Mouse (Mus musculus): ENCODE data around the gene Frmd4a. TPM values are rescaled to one million over a fixed set of nuclear protein-coding genes. Genes with fewer than 3 reads are reported as not detected.
"Not testable (repeated sequence)": the region's sequence is repeated elsewhere in the genome, so short reads cannot be mapped to it uniquely, and the experiment has no call there.

The Frmd4a gene
- polyA plus RNA-seq, 2 experiments, result 39.6 to 47.0 TPM

DNA sequence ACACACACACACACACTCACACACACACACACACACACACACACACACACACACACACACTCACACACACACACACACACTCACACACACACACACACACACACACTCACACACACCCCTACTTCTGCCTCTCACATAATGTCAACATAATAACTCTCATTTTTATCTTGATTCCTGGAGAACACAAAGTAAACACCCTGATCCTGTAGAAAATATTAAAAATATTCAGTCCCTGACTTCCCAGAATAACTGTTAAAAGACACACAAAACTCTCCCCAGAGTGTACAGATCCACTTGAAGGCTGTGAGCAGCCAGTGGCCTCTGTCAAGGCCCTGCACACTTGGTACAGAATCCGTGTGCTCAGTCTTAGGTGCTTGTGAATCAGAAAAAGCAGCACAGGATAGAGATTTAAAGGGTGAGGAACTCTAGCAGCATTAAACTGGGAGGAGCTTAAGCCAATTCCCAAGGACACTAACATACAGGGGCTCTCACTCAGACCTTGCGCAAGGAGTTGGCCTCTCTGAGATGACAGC, 597.6 kb downstream of the Frmd4a start:
- H3K9ac ChIP-seq (ENCODE audit: low read depth, low read length, severe bottlenecking), result no peak overlapping the region
- TF ChIP-seq POLR2A (IDR thresholded peaks at IDR 0.05; ENCODE audit: borderline replicate concordance, extremely low read depth, insufficient read depth, insufficient read length), result no peak
- ATAC-seq (ENCODE audit: low FRiP score, low read depth) (no peak), DNase-seq (ENCODE audit: low spot score) (no peak)
- WGBS, result 95% methylated on average over 2 of the region's 2 CpGs
- H3K36me3 ChIP-seq (ENCODE audit: control insufficient read depth, insufficient read depth, low read length), result peaks cover 40% of the 10 kb centered on the region
- H3K4me1 ChIP-seq (ENCODE audit: control insufficient read depth, insufficient read depth, low read length), result peaks cover 7% of the 10 kb centered on the region
- H3K27me3 ChIP-seq (ENCODE audit: control insufficient read depth, insufficient read depth, low read length), result no peaks in the 10 kb centered on the region
- H3K27ac ChIP-seq (replicated peaks; ENCODE audit: low read depth, low read length), result no peak overlapping the region
- H3K9me3 ChIP-seq (ENCODE audit: control insufficient read depth, low read length), result no peaks in the 10 kb centered on the region
- no peak overlapping the region for H3K4me3 ChIP-seq (replicated peaks; ENCODE audit: low read length)
- no peak overlapping the region for H3K4me2 ChIP-seq (replicated peaks; ENCODE audit: low read depth, low read length, severe bottlenecking)

- Histone ChIP-seq H3K9ac (ENCODE audit: low read depth, low read length, severe bottlenecking) (no peak overlapping the region), H3K27ac (replicated peaks; ENCODE audit: low read depth, low read length) (no peak overlapping the region), H3K9me3 (ENCODE audit: control insufficient read depth, low read length) (no peaks in the 10 kb centered on the region), H3K4me1 (ENCODE audit: control insufficient read depth, insufficient read depth, low read length) (peaks cover 23% of the 10 kb centered on the region), H3K36me3 (ENCODE audit: control insufficient read depth, insufficient read depth, low read length) (peaks cover 21% of the 10 kb centered on the region), H3K27me3 (ENCODE audit: control insufficient read depth, insufficient read depth, low read length) (no peaks in the 10 kb centered on the region), H3K4me2 (replicated peaks; ENCODE audit: low read depth, low read length, severe bottlenecking) (no peak overlapping the region), H3K4me3 (replicated peaks; ENCODE audit: low read length) (no peak overlapping the region)
- no peak for TF ChIP-seq POLR2A (IDR thresholded peaks at IDR 0.05; ENCODE audit: borderline replicate concordance, extremely low read depth, insufficient read depth, insufficient read length)
- no peak for ATAC-seq (ENCODE audit: low FRiP score, low read depth)
- no peak for DNase-seq (ENCODE audit: low spot score)
- 84% methylated on average over 4 of the region's 4 CpGs for WGBS
Observed at GRCm38 (mm10) chr2:4616995-4617394, 599.5 kb downstream of the Frmd4a start.

DNA sequence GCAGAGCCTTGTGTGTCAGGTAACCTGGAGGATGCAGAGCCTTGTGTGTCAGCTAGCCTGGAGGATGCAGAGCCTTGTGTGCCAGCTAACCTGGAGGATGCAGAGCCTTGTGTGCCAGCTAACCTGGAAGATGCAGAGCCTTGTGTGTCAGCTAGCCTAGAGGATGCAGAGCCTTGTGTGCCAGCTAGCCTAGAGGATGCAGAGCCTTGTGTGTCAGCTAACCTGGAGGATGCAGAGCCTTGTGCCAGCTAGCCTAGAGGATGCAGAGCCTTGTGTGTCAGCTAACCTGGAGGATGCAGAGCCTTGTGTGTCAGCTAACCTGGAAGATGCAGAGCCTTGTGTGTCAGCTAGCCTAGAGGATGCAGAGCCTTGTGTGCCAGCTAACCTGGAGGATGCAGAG, 601.6 kb downstream of the Frmd4a start:
- H3K4me2 ChIP-seq (replicated peaks; ENCODE audit: low read depth, low read length, severe bottlenecking); H3K4me3 ChIP-seq (replicated peaks; ENCODE audit: low read length); H3K9me3 ChIP-seq (ENCODE audit: control insufficient read depth, low read length); H3K9ac ChIP-seq (ENCODE audit: low read depth, low read length, severe bottlenecking); H3K27ac ChIP-seq (replicated peaks; ENCODE audit: low read depth, low read length); H3K27me3 ChIP-seq (ENCODE audit: control insufficient read depth, insufficient read depth, low read length); ATAC-seq (ENCODE audit: low FRiP score, low read depth); DNase-seq (ENCODE audit: low spot score): not testable (repeated sequence)
- Histone ChIP-seq H3K4me1 (ENCODE audit: control insufficient read depth, insufficient read depth, low read length) (peaks cover 23% of the 10 kb centered on the region), H3K36me3 (ENCODE audit: control insufficient read depth, insufficient read depth, low read length) (peaks cover 25% of the 10 kb centered on the region)

DNA sequence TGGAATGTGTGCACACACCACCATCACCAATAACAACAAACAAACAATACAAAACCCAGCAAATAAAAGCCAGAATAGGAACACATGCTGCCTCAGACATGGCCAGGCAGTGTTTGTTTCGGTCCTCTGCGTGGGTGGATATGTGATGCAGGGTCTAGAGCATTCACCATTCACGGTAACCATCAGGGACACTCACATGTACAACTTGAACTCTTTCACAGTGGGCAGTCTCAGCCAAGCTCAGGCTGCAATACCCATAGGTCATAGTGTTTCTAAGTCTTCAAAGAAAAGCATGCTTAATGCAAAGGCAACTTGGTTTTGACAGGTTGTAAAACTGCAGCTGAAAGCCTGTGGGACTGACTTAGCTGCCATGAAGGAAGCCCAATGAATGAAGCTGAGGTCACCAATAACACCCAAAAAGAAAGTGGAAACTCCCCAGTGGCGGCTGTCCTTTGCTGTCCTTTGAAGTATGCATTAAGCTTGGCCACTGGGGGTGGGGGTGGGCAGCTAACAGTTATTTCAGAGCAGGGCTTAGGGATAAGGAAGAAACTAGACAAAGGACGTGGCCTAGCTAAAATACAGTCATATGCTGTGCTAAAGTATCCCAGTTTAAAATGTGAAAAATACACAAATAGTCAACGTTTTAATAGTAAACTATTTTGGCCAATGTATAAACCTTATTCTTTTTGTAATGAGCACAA, 602.5 kb downstream of the Frmd4a start:
- DNase-seq (ENCODE audit: low spot score) (peak; percentile 26), ATAC-seq (ENCODE audit: low FRiP score, low read depth) (peak; percentile 54)
- Histone ChIP-seq H3K9me3 (ENCODE audit: control insufficient read depth, low read length) (no peaks in the 10 kb centered on the region), H3K4me1 (ENCODE audit: control insufficient read depth, insufficient read depth, low read length) (peaks cover 23% of the 10 kb centered on the region), H3K9ac (ENCODE audit: low read depth, low read length, severe bottlenecking) (no peak overlapping the region), H3K27me3 (ENCODE audit: control insufficient read depth, insufficient read depth, low read length) (no peaks in the 10 kb centered on the region), H3K4me3 (replicated peaks; ENCODE audit: low read length) (no peak overlapping the region), H3K4me2 (replicated peaks; ENCODE audit: low read depth, low read length, severe bottlenecking) (0 out of 2 replicates have a peak overlapping the region, but pooled peaks have one; percentile 19), H3K27ac (replicated peaks; ENCODE audit: low read depth, low read length) (peak overlapping the region; percentile 77), H3K36me3 (ENCODE audit: control insufficient read depth, insufficient read depth, low read length) (peaks cover 24% of the 10 kb centered on the region)
- WGBS, result 35% methylated on average over 6 of the region's 6 CpGs
- no peak for TF ChIP-seq POLR2A (IDR thresholded peaks at IDR 0.05; ENCODE audit: borderline replicate concordance, extremely low read depth, insufficient read depth, insufficient read length)

- DNase-seq (ENCODE audit: low spot score) (peak; percentile 88), ATAC-seq (ENCODE audit: low FRiP score, low read depth) (peak; percentile 83)
- 30% methylated on average over 12 of the region's 12 CpGs for WGBS
- Histone ChIP-seq H3K4me3 (replicated peaks; ENCODE audit: low read length) (no peak overlapping the region), H3K36me3 (ENCODE audit: control insufficient read depth, insufficient read depth, low read length) (peaks cover 24% of the 10 kb centered on the region), H3K4me1 (ENCODE audit: control insufficient read depth, insufficient read depth, low read length) (peaks cover 23% of the 10 kb centered on the region), H3K9me3 (ENCODE audit: control insufficient read depth, low read length) (no peaks in the 10 kb centered on the region), H3K4me2 (replicated peaks; ENCODE audit: low read depth, low read length, severe bottlenecking) (0 out of 2 replicates have a peak overlapping the region, but pooled peaks have one; percentile 19), H3K27ac (replicated peaks; ENCODE audit: low read depth, low read length) (peak overlapping the region; percentile 77), H3K9ac (ENCODE audit: low read depth, low read length, severe bottlenecking) (no peak overlapping the region; the same call in 1 of the 2 replicates), H3K27me3 (ENCODE audit: control insufficient read depth, insufficient read depth, low read length) (no peaks in the 10 kb centered on the region)
- TF ChIP-seq POLR2A (IDR thresholded peaks at IDR 0.05; ENCODE audit: borderline replicate concordance, extremely low read depth, insufficient read depth, insufficient read length), result no peak
Observed at GRCm38 (mm10) chr2:4620640-4621401, 603.3 kb downstream of the Frmd4a start.
